Mouse (Mus musculus): Measurements from ENCODE around the gene Parp16. TPM values are rescaled to one million over a fixed set of nuclear protein-coding genes. Genes with fewer than 3 reads are reported as not detected.
A peak's percentile ranks its signal among the peaks of the same experiment; 100 is the strongest.

The Parp16 gene
- polyA plus RNA-seq, 1 experiment = 2.1 TPM

DNA sequence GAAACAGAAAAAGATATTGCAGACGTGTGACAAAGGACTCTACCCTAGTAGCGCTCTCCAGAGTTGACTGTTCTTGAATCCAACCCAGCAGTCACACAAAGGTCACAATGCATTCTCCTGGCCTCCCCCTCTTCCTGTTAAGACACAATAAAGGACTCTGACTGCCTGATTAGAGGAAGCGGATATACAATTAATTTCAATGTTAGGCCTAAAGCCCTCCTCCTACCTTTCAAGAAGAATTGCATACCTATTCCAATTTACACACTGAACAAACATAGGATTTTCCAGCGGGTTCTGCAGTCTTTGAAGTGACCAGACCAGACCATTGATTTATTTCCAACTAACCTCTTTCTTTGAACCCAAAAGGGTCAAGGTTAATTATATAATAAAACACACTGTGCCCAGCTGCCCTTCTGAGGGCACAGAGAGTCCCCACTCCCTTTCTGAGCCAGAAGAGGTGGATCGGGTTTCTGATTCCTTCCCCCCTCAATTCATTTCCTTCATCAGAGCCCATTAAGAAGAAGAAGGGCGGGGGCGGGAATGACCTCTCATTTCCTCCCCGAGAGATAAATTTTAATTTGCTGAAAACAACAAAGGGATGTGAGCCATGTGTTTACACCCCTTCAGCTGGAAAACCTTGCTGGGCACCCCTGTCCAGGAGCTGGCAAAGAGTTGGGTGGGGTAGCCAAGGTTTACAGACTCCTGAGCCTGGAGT lies 3.2 kb upstream of the Parp16 start:
- no peaks in the 10 kb centered on the region for H3K27me3 ChIP-seq (ENCODE audit: control insufficient read depth, insufficient read depth, insufficient read length)
- H3K79me2 ChIP-seq (ENCODE audit: control insufficient read depth, insufficient read depth) = no peaks in the 10 kb centered on the region
- H3ac ChIP-seq (ENCODE audit: control insufficient read depth, insufficient read length, low read depth) = no peak overlapping the region
- TF ChIP-seq CEBPB (IDR thresholded peaks at IDR 0.05; ENCODE audit: low read depth) (no peak), CTCF (IDR thresholded peaks at IDR 0.05; ENCODE audit: control insufficient read depth, insufficient read depth, insufficient read length) (no peak), USF1 (IDR thresholded peaks at IDR 0.05; ENCODE audit: low read depth) (no peak), MAX (IDR thresholded peaks at IDR 0.05) (no peak), MYOG (IDR thresholded peaks at IDR 0.05; ENCODE audit: control insufficient read depth, extremely low read depth, insufficient read length) (no peak), FOSL1 (IDR thresholded peaks at IDR 0.05; ENCODE audit: insufficient read depth, low read length, poor library complexity, severe bottlenecking) (no peak), MYOD1 (IDR thresholded peaks at IDR 0.05; ENCODE audit: control insufficient read depth, insufficient read length, low read depth) (no peak)
- H3K79me3 ChIP-seq (ENCODE audit: low read depth) = no peaks in the 10 kb centered on the region
- no peaks in the 10 kb centered on the region for H3K36me3 ChIP-seq (ENCODE audit: control insufficient read depth, insufficient read depth)
- no peak overlapping the region for H3K4me3 ChIP-seq (ENCODE audit: insufficient read depth, poor library complexity, severe bottlenecking)

DNA sequence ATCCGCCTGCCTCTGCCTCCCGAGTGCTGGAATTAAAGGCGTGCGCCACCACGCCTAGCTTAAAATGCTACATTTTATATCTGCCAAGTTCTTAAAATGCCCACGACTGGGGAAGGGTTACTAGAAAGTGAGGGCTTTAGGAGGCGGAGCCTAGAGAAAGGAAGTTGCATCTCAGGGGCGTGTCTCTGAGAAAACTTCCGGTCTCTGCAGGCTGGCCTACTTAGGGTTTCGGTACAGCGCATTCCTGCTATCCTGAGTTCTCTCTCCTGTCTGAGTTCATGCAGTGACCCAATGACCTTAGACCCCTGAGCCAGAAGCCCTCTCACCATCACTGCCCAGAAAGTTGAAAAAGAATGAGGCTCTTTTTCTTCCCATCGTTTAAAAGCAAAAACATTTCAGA lies 1.9 kb upstream of the Parp16 start:
- TF ChIP-seq CTCF (IDR thresholded peaks at IDR 0.05; ENCODE audit: control insufficient read depth, insufficient read depth, insufficient read length) (no peak), MYOD1 (IDR thresholded peaks at IDR 0.05; ENCODE audit: control insufficient read depth, insufficient read length, low read depth) (no peak), MYOG (IDR thresholded peaks at IDR 0.05; ENCODE audit: control insufficient read depth, extremely low read depth, insufficient read length) (no peak), USF1 (IDR thresholded peaks at IDR 0.05; ENCODE audit: low read depth) (no peak), CEBPB (IDR thresholded peaks at IDR 0.05; ENCODE audit: low read depth) (no peak), FOSL1 (IDR thresholded peaks at IDR 0.05; ENCODE audit: insufficient read depth, low read length, poor library complexity, severe bottlenecking) (no peak), MAX (IDR thresholded peaks at IDR 0.05) (no peak)
- Histone ChIP-seq H3K27me3 (ENCODE audit: control insufficient read depth, insufficient read depth, insufficient read length) (no peaks in the 10 kb centered on the region), H3K79me2 (ENCODE audit: control insufficient read depth, insufficient read depth) (no peaks in the 10 kb centered on the region), H3ac (ENCODE audit: control insufficient read depth, insufficient read length, low read depth) (no peak overlapping the region), H3K4me3 (ENCODE audit: insufficient read depth, poor library complexity, severe bottlenecking) (no peak overlapping the region), H3K79me3 (ENCODE audit: low read depth) (no peaks in the 10 kb centered on the region), H3K36me3 (ENCODE audit: control insufficient read depth, insufficient read depth) (no peaks in the 10 kb centered on the region)

DNA sequence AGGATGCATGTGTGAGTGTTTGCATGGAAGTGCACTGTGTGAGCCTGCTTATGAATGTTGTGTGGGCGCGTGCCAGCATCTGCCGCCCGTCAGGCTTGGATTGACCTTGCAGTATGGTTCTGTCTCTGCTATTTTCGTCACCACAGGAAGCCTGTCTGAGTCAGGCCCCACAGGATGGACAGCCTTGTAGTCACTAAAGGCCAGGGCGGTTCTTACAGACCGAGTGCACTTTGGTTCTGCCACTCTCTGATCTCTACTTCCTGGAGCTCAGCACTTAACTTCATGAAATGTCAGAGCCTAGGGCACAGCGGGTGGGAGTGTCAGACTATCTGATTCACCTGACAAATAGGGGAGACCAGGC lies 448 bp downstream of the Parp16 start:
- H3K4me3 ChIP-seq (ENCODE audit: insufficient read depth, poor library complexity, severe bottlenecking) = no peak overlapping the region
- H3K79me2 ChIP-seq (ENCODE audit: control insufficient read depth, insufficient read depth) = no peaks in the 10 kb centered on the region
- TF ChIP-seq CEBPB (IDR thresholded peaks at IDR 0.05; ENCODE audit: low read depth) (no peak), USF1 (IDR thresholded peaks at IDR 0.05; ENCODE audit: low read depth) (no peak), MYOD1 (IDR thresholded peaks at IDR 0.05; ENCODE audit: control insufficient read depth, insufficient read length, low read depth) (no peak), MYOG (IDR thresholded peaks at IDR 0.05; ENCODE audit: control insufficient read depth, extremely low read depth, insufficient read length) (no peak), MAX (IDR thresholded peaks at IDR 0.05) (no peak), CTCF (IDR thresholded peaks at IDR 0.05; ENCODE audit: control insufficient read depth, insufficient read depth, insufficient read length) (no peak), FOSL1 (IDR thresholded peaks at IDR 0.05; ENCODE audit: insufficient read depth, low read length, poor library complexity, severe bottlenecking) (no peak)
- no peaks in the 10 kb centered on the region for H3K36me3 ChIP-seq (ENCODE audit: control insufficient read depth, insufficient read depth)
- H3ac ChIP-seq (ENCODE audit: control insufficient read depth, insufficient read length, low read depth) = no peak overlapping the region
- no peaks in the 10 kb centered on the region for H3K79me3 ChIP-seq (ENCODE audit: low read depth)
- H3K27me3 ChIP-seq (ENCODE audit: control insufficient read depth, insufficient read depth, insufficient read length) = no peaks in the 10 kb centered on the region

DNA sequence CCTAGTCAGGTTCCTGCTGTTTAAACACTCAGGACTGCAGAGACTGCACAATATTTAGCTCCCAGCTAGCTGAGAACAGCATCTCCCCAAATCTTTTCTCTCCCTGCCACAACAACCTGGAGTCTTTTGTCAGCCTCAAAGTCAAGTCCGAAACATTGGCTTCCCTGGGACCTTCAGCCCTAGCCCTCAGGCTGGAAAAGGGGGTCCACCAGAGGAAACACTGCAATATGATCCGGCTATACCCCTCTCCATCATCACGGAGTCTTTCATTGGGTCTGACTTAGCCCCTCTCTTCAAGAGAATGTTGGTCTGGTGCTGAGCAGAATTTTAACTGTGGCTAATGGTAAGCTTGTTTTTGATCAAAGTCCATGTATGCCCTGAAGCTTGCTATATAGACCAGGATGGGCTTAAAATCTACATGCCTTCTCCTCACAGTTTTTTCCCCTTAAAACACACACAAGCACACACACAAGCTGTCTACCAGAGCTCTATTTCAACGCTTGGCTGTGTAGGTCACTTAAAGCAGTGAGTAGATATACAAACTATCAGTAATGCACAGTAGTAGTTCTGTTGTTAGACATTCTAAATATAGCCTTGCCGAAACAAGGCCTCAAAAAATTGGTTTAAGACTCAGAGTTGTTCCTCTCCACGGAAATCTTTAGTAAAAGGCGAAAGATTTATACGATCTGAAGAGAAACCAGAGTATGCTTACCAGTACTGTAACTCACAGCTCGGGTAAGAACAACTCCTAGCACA lies 1.0 kb downstream of the Parp16 start:
- no peak overlapping the region for H3K4me3 ChIP-seq (ENCODE audit: insufficient read depth, poor library complexity, severe bottlenecking)
- no peak overlapping the region for H3ac ChIP-seq (ENCODE audit: control insufficient read depth, insufficient read length, low read depth)
- no peaks in the 10 kb centered on the region for H3K79me3 ChIP-seq (ENCODE audit: low read depth)
- H3K79me2 ChIP-seq (ENCODE audit: control insufficient read depth, insufficient read depth) = no peaks in the 10 kb centered on the region
- no peaks in the 10 kb centered on the region for H3K36me3 ChIP-seq (ENCODE audit: control insufficient read depth, insufficient read depth)
- H3K27me3 ChIP-seq (ENCODE audit: control insufficient read depth, insufficient read depth, insufficient read length) = no peaks in the 10 kb centered on the region
- no peak for TF ChIP-seq MYOG (IDR thresholded peaks at IDR 0.05; ENCODE audit: control insufficient read depth, extremely low read depth, insufficient read length)
- no peak for TF ChIP-seq CTCF (IDR thresholded peaks at IDR 0.05; ENCODE audit: control insufficient read depth, insufficient read depth, insufficient read length)
- no peak for TF ChIP-seq FOSL1 (IDR thresholded peaks at IDR 0.05; ENCODE audit: insufficient read depth, low read length, poor library complexity, severe bottlenecking)
- TF ChIP-seq CEBPB (IDR thresholded peaks at IDR 0.05; ENCODE audit: low read depth) = peak; percentile 34
- no peak for TF ChIP-seq MAX (IDR thresholded peaks at IDR 0.05)

DNA sequence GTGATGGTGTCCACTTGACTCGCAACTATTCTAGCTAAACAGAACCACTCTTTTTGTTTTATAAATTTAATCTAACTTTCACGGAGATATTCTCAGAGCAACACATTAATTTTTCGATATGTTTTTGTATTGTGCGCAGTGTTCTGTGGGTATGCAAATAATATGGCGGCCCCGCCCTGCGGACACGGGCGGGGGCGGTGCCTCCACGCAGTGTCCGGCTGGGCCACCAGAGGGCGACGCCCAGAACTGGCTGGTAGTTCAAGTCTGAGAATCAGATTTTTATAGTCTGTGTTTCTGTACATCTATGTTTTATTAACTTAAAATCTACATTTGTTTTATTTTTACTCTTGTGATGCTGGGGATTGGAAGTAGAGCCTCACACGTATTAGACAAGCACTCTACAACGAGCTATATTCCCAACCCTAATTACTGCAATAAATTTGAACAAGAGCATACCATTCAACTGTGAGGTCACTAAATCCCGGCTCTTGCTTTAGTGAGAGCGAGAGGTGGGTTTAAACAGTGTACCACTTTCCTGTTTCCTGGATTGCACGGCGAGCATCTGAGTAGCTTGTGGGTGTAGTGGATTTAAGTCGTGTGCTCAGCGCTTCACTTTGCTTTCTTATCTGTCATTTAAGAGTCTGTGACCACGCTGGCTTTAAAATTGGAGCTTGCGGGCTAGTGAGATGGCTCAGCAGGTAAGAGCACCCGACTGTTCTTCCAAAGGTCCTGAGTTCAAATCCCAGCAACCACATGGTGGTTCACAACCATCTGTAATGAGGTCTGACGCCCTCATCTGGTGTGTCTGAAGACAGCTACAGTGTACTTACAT lies 1.8 kb downstream of the Parp16 start:
- H3ac ChIP-seq (ENCODE audit: control insufficient read depth, insufficient read length, low read depth) = no peak overlapping the region
- H3K4me3 ChIP-seq (ENCODE audit: insufficient read depth, poor library complexity, severe bottlenecking) = no peak overlapping the region
- H3K27me3 ChIP-seq (ENCODE audit: control insufficient read depth, insufficient read depth, insufficient read length) = no peaks in the 10 kb centered on the region
- no peaks in the 10 kb centered on the region for H3K36me3 ChIP-seq (ENCODE audit: control insufficient read depth, insufficient read depth)
- TF ChIP-seq MYOG (IDR thresholded peaks at IDR 0.05; ENCODE audit: control insufficient read depth, extremely low read depth, insufficient read length) = no peak
- TF ChIP-seq CTCF (IDR thresholded peaks at IDR 0.05; ENCODE audit: control insufficient read depth, insufficient read depth, insufficient read length) = peak; percentile 56
- no peaks in the 10 kb centered on the region for H3K79me2 ChIP-seq (ENCODE audit: control insufficient read depth, insufficient read depth)
- no peaks in the 10 kb centered on the region for H3K79me3 ChIP-seq (ENCODE audit: low read depth)

All from C2C12 (cell line).